Mouse (Mus musculus): ENCODE results near the gene Gdf1. TPM values are rescaled to one million over a fixed set of nuclear protein-coding genes. Genes with fewer than 3 reads are reported as not detected.

Gene Gdf1
- total and polyA plus RNA-seq, 3 experiments: 0.14 TPM; not detected in 2

- Histone ChIP-seq H3K4me3 (no peak overlapping the region), H3K79me2 (replicated peaks; ENCODE audit: control insufficient read depth, insufficient read depth, low read length) (no peaks in the 10 kb centered on the region), H3K27ac (no peak overlapping the region), H3K4me1 (ENCODE audit: control insufficient read depth, insufficient read depth, low read length) (peaks cover 2% of the 10 kb centered on the region; the same call in 1 of the 2 replicates), H3K9ac (ENCODE audit: low read depth, low read length) (no peak overlapping the region), H3K36me3 (ENCODE audit: control insufficient read depth, insufficient read depth, low read length) (no peaks in the 10 kb centered on the region), H3K27me3 (ENCODE audit: control insufficient read depth, insufficient read depth, low read length) (no peaks in the 10 kb centered on the region)
- WGBS: 52% methylated on average over 4 of the region's 4 CpGs
- intact Hi-C loops (cut with DNase I): no loop called here
- TF ChIP-seq CTCF (IDR thresholded peaks at IDR 0.05): peak; percentile 43
- no peak for TF ChIP-seq POLR2A (IDR thresholded peaks at IDR 0.05; ENCODE audit: insufficient read depth, low read depth, low read length)
- no peak for DNase-seq
Measured at GRCm38 (mm10) chr8:70360769-70361168, 31.2 kb downstream of the Gdf1 start.

DNA sequence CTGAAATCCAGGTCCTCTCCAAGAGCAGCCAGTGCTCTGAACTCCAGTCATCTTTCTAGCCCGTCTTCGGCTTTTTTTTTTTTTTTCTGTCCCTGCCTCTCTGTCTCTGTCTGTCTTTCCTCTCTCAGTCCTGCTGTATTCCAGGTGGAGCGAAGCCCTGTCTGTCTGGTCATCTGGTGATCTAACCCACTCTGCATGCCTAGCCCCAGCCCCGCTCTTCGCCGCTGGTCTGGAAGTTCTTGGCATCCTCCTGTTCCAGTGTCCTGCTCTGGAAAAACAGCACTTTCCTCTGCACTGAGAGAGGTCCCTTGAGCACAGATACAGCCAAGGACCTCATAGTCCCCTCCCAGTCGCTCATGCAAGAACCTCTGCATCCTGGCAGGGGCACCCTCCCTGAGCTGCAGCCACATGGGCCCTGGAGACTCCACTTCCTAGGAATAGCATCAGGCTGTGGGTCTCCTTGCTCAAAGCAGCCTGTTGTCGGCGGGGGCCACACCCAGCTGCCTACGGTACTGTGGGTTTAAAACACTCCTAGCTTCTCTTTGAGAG lies 31.9 kb downstream of the Gdf1 start:
- peaks cover 2% of the 10 kb centered on the region; the same call in 1 of the 2 replicates for H3K4me1 ChIP-seq (ENCODE audit: control insufficient read depth, insufficient read depth, low read length)
- H3K79me2 ChIP-seq (replicated peaks; ENCODE audit: control insufficient read depth, insufficient read depth, low read length): no peaks in the 10 kb centered on the region
- no peak overlapping the region for H3K27ac ChIP-seq
- WGBS: 61% methylated on average over 10 of the region's 10 CpGs
- no peaks in the 10 kb centered on the region for H3K36me3 ChIP-seq (ENCODE audit: control insufficient read depth, insufficient read depth, low read length)
- intact Hi-C loops (cut with DNase I): no loop called here
- H3K9ac ChIP-seq (ENCODE audit: low read depth, low read length): no peak overlapping the region
- no peak overlapping the region for H3K4me3 ChIP-seq
- peak in 1 of 2 experiments; percentile 27 for DNase-seq
- H3K27me3 ChIP-seq (ENCODE audit: control insufficient read depth, insufficient read depth, low read length): no peaks in the 10 kb centered on the region
- no peak for TF ChIP-seq POLR2A (IDR thresholded peaks at IDR 0.05; ENCODE audit: insufficient read depth, low read depth, low read length)
- TF ChIP-seq EP300 (IDR thresholded peaks at IDR 0.05; ENCODE audit: insufficient read depth, low read depth, low read length): no peak
- TF ChIP-seq CTCF (IDR thresholded peaks at IDR 0.05): no peak

- TF ChIP-seq POLR2A (IDR thresholded peaks at IDR 0.05; ENCODE audit: insufficient read depth, low read depth, low read length) (no peak), EP300 (IDR thresholded peaks at IDR 0.05; ENCODE audit: insufficient read depth, low read depth, low read length) (0 out of 2 replicates have a peak, but pooled peaks have one; percentile 18), CTCF (IDR thresholded peaks at IDR 0.05) (no peak)
- H3K4me1 ChIP-seq (ENCODE audit: control insufficient read depth, insufficient read depth, low read length): peaks cover 2% of the 10 kb centered on the region; the same call in 1 of the 2 replicates
- H3K79me2 ChIP-seq (replicated peaks; ENCODE audit: control insufficient read depth, insufficient read depth, low read length): no peaks in the 10 kb centered on the region
- no peaks in the 10 kb centered on the region for H3K27me3 ChIP-seq (ENCODE audit: control insufficient read depth, insufficient read depth, low read length)
- H3K4me3 ChIP-seq: no peak overlapping the region
- intact Hi-C loops (cut with DNase I): no loop called here
- DNase-seq: peak in 1 of 2 experiments; percentile 55
- H3K9ac ChIP-seq (ENCODE audit: low read depth, low read length): no peak overlapping the region
- H3K27ac ChIP-seq: no peak overlapping the region
- no peaks in the 10 kb centered on the region for H3K36me3 ChIP-seq (ENCODE audit: control insufficient read depth, insufficient read depth, low read length)
- 45% methylated on average over 5 of the region's 5 CpGs for WGBS
Measured at GRCm38 (mm10) chr8:70364066-70364465, 34.4 kb downstream of the Gdf1 start.

DNA sequence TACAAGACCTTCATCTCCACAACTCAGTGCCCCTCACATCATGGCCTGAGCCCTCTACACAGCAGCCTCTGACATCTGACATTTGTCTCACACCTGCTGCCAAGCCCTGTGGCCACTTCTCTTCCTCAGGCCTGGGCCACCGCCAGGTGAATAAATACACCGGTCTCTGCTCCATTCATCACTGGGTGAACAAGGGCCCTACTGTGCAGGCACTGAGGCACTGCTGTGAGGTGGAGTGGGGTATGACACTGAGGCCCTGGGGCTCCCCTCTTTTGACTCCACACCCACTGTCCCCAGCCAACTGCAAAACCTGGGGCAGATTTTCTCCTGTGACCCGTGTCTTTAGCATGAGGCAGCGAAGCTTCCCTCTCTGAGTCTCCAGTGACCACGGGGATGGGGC lies 37.0 kb downstream of the Gdf1 start:
- H3K9ac ChIP-seq (ENCODE audit: low read depth, low read length): no peak overlapping the region
- H3K4me3 ChIP-seq: no peak overlapping the region
- no peak overlapping the region for H3K27ac ChIP-seq
- no peaks in the 10 kb centered on the region for H3K36me3 ChIP-seq (ENCODE audit: control insufficient read depth, insufficient read depth, low read length)
- intact Hi-C loops (cut with DNase I): no loop called here
- H3K79me2 ChIP-seq (replicated peaks; ENCODE audit: control insufficient read depth, insufficient read depth, low read length): no peaks in the 10 kb centered on the region
- 75% methylated on average over 5 of the region's 5 CpGs for WGBS
- TF ChIP-seq POLR2A (IDR thresholded peaks at IDR 0.05; ENCODE audit: insufficient read depth, low read depth, low read length) (no peak), EP300 (IDR thresholded peaks at IDR 0.05; ENCODE audit: insufficient read depth, low read depth, low read length) (no peak), CTCF (IDR thresholded peaks at IDR 0.05) (no peak)
- no peak for DNase-seq
- H3K27me3 ChIP-seq (ENCODE audit: control insufficient read depth, insufficient read depth, low read length): no peaks in the 10 kb centered on the region
- 0 out of 2 replicates have a peak, but pooled peaks cover 2% of the 10 kb centered on the region for H3K4me1 ChIP-seq (ENCODE audit: control insufficient read depth, insufficient read depth, low read length)

- Histone ChIP-seq H3K9ac (ENCODE audit: low read depth, low read length) (no peak overlapping the region), H3K27me3 (ENCODE audit: control insufficient read depth, insufficient read depth, low read length) (peaks cover 13% of the 10 kb centered on the region), H3K79me2 (replicated peaks; ENCODE audit: control insufficient read depth, insufficient read depth, low read length) (no peaks in the 10 kb centered on the region), H3K27ac (no peak overlapping the region), H3K4me3 (no peak overlapping the region), H3K36me3 (ENCODE audit: control insufficient read depth, insufficient read depth, low read length) (no peaks in the 10 kb centered on the region), H3K4me1 (ENCODE audit: control insufficient read depth, insufficient read depth, low read length) (no peaks in the 10 kb centered on the region)
- peak in 1 of 2 experiments; percentile 40 for DNase-seq
- 59% methylated on average over 7 of the region's 7 CpGs for WGBS
- no peak for TF ChIP-seq EP300 (IDR thresholded peaks at IDR 0.05; ENCODE audit: insufficient read depth, low read depth, low read length)
- TF ChIP-seq CTCF (IDR thresholded peaks at IDR 0.05): no peak
- TF ChIP-seq POLR2A (IDR thresholded peaks at IDR 0.05; ENCODE audit: insufficient read depth, low read depth, low read length): no peak
- intact Hi-C loops (cut with DNase I): no loop called here
Measured at GRCm38 (mm10) chr8:70370476-70370875, 40.9 kb downstream of the Gdf1 start.

DNA sequence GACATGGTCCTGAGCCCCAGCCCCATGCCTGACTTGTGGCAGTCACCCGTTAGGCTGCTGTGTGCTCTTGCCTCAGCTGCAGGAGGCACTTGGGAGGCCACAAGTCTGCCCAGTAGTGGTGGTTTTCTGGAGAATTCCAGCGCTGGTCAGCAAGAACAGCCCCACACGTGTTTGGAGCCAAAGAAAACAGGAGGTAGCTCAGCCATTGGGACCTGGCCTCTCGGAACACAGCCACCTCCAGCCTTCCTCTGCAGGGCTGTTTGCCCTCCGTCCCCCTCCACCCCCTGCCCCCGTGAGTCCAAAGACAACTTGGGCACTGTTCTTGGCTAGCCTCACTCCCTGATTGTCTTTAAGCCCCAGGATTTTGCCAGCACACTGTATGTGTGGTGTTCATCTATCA lies 42.3 kb downstream of the Gdf1 start:
- WGBS: 28% methylated on average over 6 of the region's 6 CpGs
- Histone ChIP-seq H3K4me3 (no peak overlapping the region), H3K36me3 (ENCODE audit: control insufficient read depth, insufficient read depth, low read length) (no peaks in the 10 kb centered on the region), H3K27ac (no peak overlapping the region), H3K9ac (ENCODE audit: low read depth, low read length) (no peak overlapping the region), H3K79me2 (replicated peaks; ENCODE audit: control insufficient read depth, insufficient read depth, low read length) (no peaks in the 10 kb centered on the region), H3K27me3 (ENCODE audit: control insufficient read depth, insufficient read depth, low read length) (peaks cover 20% of the 10 kb centered on the region), H3K4me1 (ENCODE audit: control insufficient read depth, insufficient read depth, low read length) (no peaks in the 10 kb centered on the region)
- intact Hi-C loops (cut with DNase I): no loop called here
- TF ChIP-seq EP300 (IDR thresholded peaks at IDR 0.05; ENCODE audit: insufficient read depth, low read depth, low read length): no peak
- TF ChIP-seq POLR2A (IDR thresholded peaks at IDR 0.05; ENCODE audit: insufficient read depth, low read depth, low read length): no peak
- no peak for TF ChIP-seq CTCF (IDR thresholded peaks at IDR 0.05)
- no peak for DNase-seq

Measured in heart, adult 2 months (tissue).